11 mouse cellular contexts compared by ENCODE assay signal in genomic region chr7:116519805-116520204, GRCm38 (mm10). TPM values are rescaled to one million over a fixed set of nuclear protein-coding genes. Genes with fewer than 3 reads are reported as not detected.
DNase-seq lines count a peak whose midpoint lies in the region; ATAC-seq and TF ChIP-seq lines count a peak whose summit lies in the region.
"Had no signal": no experiment of that assay in that cellular context is flagged by ENCODE, and none has a peak within 500 bp of the region (broad histone marks: within the 10 kb centered on the region; RNA-seq: fewer than 3 reads in every experiment).

No protein-coding gene starts in this region.

- H3K36me3 ChIP-seq in forebrain, embryonic 14.5 days (ENCODE audit: control insufficient read depth, insufficient read depth, low read length), result peaks cover 21% of the 10 kb centered on the region
- peaks cover 33% of the 10 kb centered on the region for H3K36me3 ChIP-seq in forebrain, embryonic 10.5 days (replicated peaks)
- peaks cover 13% of the 10 kb centered on the region for H3K36me3 ChIP-seq in lung, embryonic 14.5 days (ENCODE audit: insufficient read depth)
- H3K36me3 ChIP-seq in embryonic facial prominence, embryonic 11.5 days (replicated peaks; ENCODE audit: control insufficient read depth, insufficient read depth, low read depth, low read length), result no peaks in the 10 kb centered on the region; the same call in 1 of the 2 replicates
- H3K36me3 ChIP-seq: liver, embryonic 13.5 days had no signal

- H3K4me2 ChIP-seq in forebrain, embryonic 14.5 days (ENCODE audit: low read length), result no peak overlapping the region
- H3K4me2 ChIP-seq in lung, embryonic 14.5 days, result no peak overlapping the region
- H3K4me2 ChIP-seq in embryonic facial prominence, embryonic 11.5 days (ENCODE audit: low read depth, low read length), result no peak overlapping the region
- H3K4me2 ChIP-seq: embryonic facial prominence, embryonic 12.5 days; liver, embryonic 13.5 days had no signal

- no peak overlapping the region for H3K27ac ChIP-seq in forebrain, embryonic 14.5 days (ENCODE audit: low read depth, low read length)
- no peak overlapping the region for H3K27ac ChIP-seq in forebrain, embryonic 10.5 days
- no peak overlapping the region for H3K27ac ChIP-seq in lung, embryonic 14.5 days (ENCODE audit: low read depth)
- no peak overlapping the region for H3K27ac ChIP-seq in embryonic facial prominence, embryonic 11.5 days (replicated peaks; ENCODE audit: low read depth, low read length)
- H3K27ac ChIP-seq: embryonic facial prominence, embryonic 12.5 days; liver, embryonic 13.5 days had no signal

- no peaks in the 10 kb centered on the region for H3K9me3 ChIP-seq in forebrain, embryonic 14.5 days (replicated peaks; ENCODE audit: control insufficient read depth, low read length)
- H3K9me3 ChIP-seq in forebrain, embryonic 10.5 days, result no peaks in the 10 kb centered on the region
- no peaks in the 10 kb centered on the region for H3K9me3 ChIP-seq in lung, embryonic 14.5 days (ENCODE audit: low read depth, low read length)
- H3K9me3 ChIP-seq in embryonic facial prominence, embryonic 11.5 days (replicated peaks; ENCODE audit: control insufficient read depth, low read length), result no peaks in the 10 kb centered on the region
- H3K9me3 ChIP-seq: embryonic facial prominence, embryonic 12.5 days; liver, embryonic 13.5 days had no signal

- no peak overlapping the region for H3K4me3 ChIP-seq in forebrain, embryonic 14.5 days (ENCODE audit: low read depth, low read length)
- H3K4me3 ChIP-seq in forebrain, embryonic 10.5 days, result no peak overlapping the region
- H3K4me3 ChIP-seq in lung, embryonic 14.5 days (ENCODE audit: low read depth, low read length), result no peak overlapping the region
- H3K4me3 ChIP-seq in embryonic facial prominence, embryonic 11.5 days (ENCODE audit: low read depth, low read length), result no peak overlapping the region
- H3K4me3 ChIP-seq: embryonic facial prominence, embryonic 12.5 days; liver, embryonic 13.5 days had no signal

- TF ChIP-seq CTCF in lung, embryonic 14.5 days (IDR thresholded peaks at IDR 0.05; ENCODE audit: low read depth), result peak; percentile 66

- 72% methylated on average over 3 of the region's 3 CpGs for WGBS in forebrain, embryonic 14.5 days
- 67% methylated on average over 3 of the region's 3 CpGs for WGBS in forebrain, embryonic 10.5 days
- WGBS in lung, embryonic 14.5 days, result 35% methylated on average over 3 of the region's 3 CpGs
- 57% methylated on average over 3 of the region's 3 CpGs for WGBS in embryonic facial prominence, embryonic 11.5 days

- DNase-seq in forebrain, embryonic 14.5 days (ENCODE audit: low spot score), result peak; percentile 51
- DNase-seq in forebrain, embryonic 10.5 days (ENCODE audit: extremely low spot score, low spot score), result no peak
- peak; percentile 81 for DNase-seq in lung, embryonic 14.5 days
- no peak for DNase-seq in lung, adult 18-20 months
- DNase-seq in embryonic facial prominence, embryonic 11.5 days (ENCODE audit: low spot score), result peak; percentile 55
- DNase-seq in retina, adult 2 months (ENCODE audit: low read depth, low spot score), result peak; percentile 20
- no peak for DNase-seq in cerebellum, postnatal 4 days (ENCODE audit: low spot score in 2 of 2)
- DNase-seq in urinary bladder, adult 2 months (ENCODE audit: low spot score), result no peak
- DNase-seq: liver, embryonic 13.5 days; right cerebral cortex, postnatal 14 days had no signal

- no peak overlapping the region for H3K9ac ChIP-seq in forebrain, embryonic 14.5 days (ENCODE audit: low read length)
- no peak overlapping the region for H3K9ac ChIP-seq in lung, embryonic 14.5 days
- no peak overlapping the region for H3K9ac ChIP-seq in embryonic facial prominence, embryonic 11.5 days (replicated peaks; ENCODE audit: low read length)
- H3K9ac ChIP-seq: embryonic facial prominence, embryonic 12.5 days; liver, embryonic 13.5 days had no signal

- no peaks in the 10 kb centered on the region for H3K4me1 ChIP-seq in forebrain, embryonic 14.5 days (ENCODE audit: control insufficient read depth, insufficient read depth, low read length)
- peaks cover 3% of the 10 kb centered on the region; the same call in 1 of the 2 replicates for H3K4me1 ChIP-seq in forebrain, embryonic 10.5 days
- 0 out of 2 replicates have a peak, but pooled peaks cover 3% of the 10 kb centered on the region for H3K4me1 ChIP-seq in lung, embryonic 14.5 days (ENCODE audit: insufficient read depth)
- H3K4me1 ChIP-seq in embryonic facial prominence, embryonic 11.5 days (ENCODE audit: control insufficient read depth, insufficient read depth, low read length), result no peaks in the 10 kb centered on the region
- H3K4me1 ChIP-seq: embryonic facial prominence, embryonic 12.5 days; liver, embryonic 13.5 days had no signal

- no peak for ATAC-seq in forebrain, embryonic 14.5 days
- ATAC-seq in lung, embryonic 14.5 days (ENCODE audit: insufficient read depth), result peak; percentile 39; the same call in 1 of the 2 replicates
- no peak for ATAC-seq in embryonic facial prominence, embryonic 11.5 days (replicated peaks; ENCODE audit: insufficient number of reproducible peaks, low FRiP score, low TSS enrichment, low read depth)

- no peaks in the 10 kb centered on the region for H3K27me3 ChIP-seq in forebrain, embryonic 14.5 days (replicated peaks; ENCODE audit: control insufficient read depth, insufficient read depth, low read length)
- no peaks in the 10 kb centered on the region for H3K27me3 ChIP-seq in forebrain, embryonic 10.5 days (ENCODE audit: poor library complexity, severe bottlenecking)
- no peaks in the 10 kb centered on the region for H3K27me3 ChIP-seq in lung, embryonic 14.5 days (ENCODE audit: insufficient read depth, low read length)
- no peaks in the 10 kb centered on the region for H3K27me3 ChIP-seq in embryonic facial prominence, embryonic 11.5 days (ENCODE audit: control insufficient read depth, insufficient read depth, low read length)
- H3K27me3 ChIP-seq: embryonic facial prominence, embryonic 12.5 days; liver, embryonic 13.5 days had no signal

RNA-seq across cellular contexts. Expression of gene Nucb2, which starts 15.6 kb away (rescaled TPM):
- polyA plus RNA-seq in forebrain, embryonic 14.5 days (2014; fragmentation: Nextera tagmentation; extraction: Ambion mirVana), result 18.0 and 19.4 TPM in 2 replicates
- polyA plus RNA-seq in forebrain, embryonic 10.5 days (2016; fragmentation: Nextera tagmentation; extraction: Ambion mirVana), result 10.1 and 12.7 TPM in 2 replicates
- 16.8 and 20.2 TPM in 2 replicates for polyA plus RNA-seq in lung, embryonic 14.5 days (2014; fragmentation: Nextera tagmentation; extraction: Ambion mirVana)
- 14.5 and 18.4 TPM in 2 replicates for polyA plus RNA-seq in embryonic facial prominence, embryonic 11.5 days (2014; fragmentation: Nextera tagmentation; extraction: Ambion mirVana)
- 26.8 and 32.3 TPM in 2 replicates for polyA plus RNA-seq in urinary bladder, adult 2 months (2012; rRNA removed)

Comparison
In these comparisons a context has a peak if more than half of its experiments do, and no peak if none do; other contexts are left out.
1. DNase-seq: peak in forebrain, embryonic 14.5 days (single experiment), lung, embryonic 14.5 days (single experiment), embryonic facial prominence, embryonic 11.5 days (single experiment) and retina, adult 2 months (single experiment); none in forebrain, embryonic 10.5 days (single experiment), lung, adult 18-20 months (0 of 2), cerebellum, postnatal 4 days (0 of 2) and urinary bladder, adult 2 months (single experiment).